Mouse (Mus musculus): ENCODE data around the gene Phox2b.

- TF ChIP-seq CTCF (IDR thresholded peaks at IDR 0.05; ENCODE audit: low read depth), result no peak
- TF ChIP-seq EP300 (IDR thresholded peaks at IDR 0.05; ENCODE audit: low read depth), result no peak
These were observed 38.6 kb downstream of the Phox2b start for GRCm38 (mm10) chr5:67060519-67060918.
